Mouse (Mus musculus) megakaryocyte, embryonic 14.5 days (primary cell): Measurements from ENCODE around the gene Cog1.

ENCODE experiments used
- FLI1 ChIP-seq: IDR thresholded peaks from 2 replicates; pipeline ENCODE4 v1.6.1; 2012; ENCODE audit warnings: low read length, inconsistent platforms, mixed read lengths
- GATA1 ChIP-seq: IDR thresholded peaks from 3 replicates; pipeline ENCODE4 v1.6.1; 2012; ENCODE audit warnings: mixed read lengths, low read length, inconsistent platforms, borderline replicate concordance

- no peak for TF ChIP-seq GATA1
- no peak for TF ChIP-seq FLI1
These were observed 15.3 kb downstream of the Cog1 start for GRCm38 (mm10) chr11:113664279-113664678.
